Mouse (Mus musculus) 416B (cell line): ENCODE measurements around the gene Dirc2.
A peak's percentile ranks its signal among the peaks of the same experiment; 100 is the strongest.

Source experiments
- DNase-seq: peaks from one replicate; pipeline ENCODE4 v3.0.0; 2011; ENCODE audit warnings: low read depth

Dirc2 gene

GRCm38 (mm10) chr16:35739548-35739947 is 29.6 kb downstream of the Dirc2 start:
- DNase-seq = peak; percentile 53

- DNase-seq = no peak
Observed at GRCm38 (mm10) chr16:35738096-35738767, 30.9 kb downstream of the Dirc2 start.

- peak; percentile 74 for DNase-seq
Observed at GRCm38 (mm10) chr16:35734038-35734437, 35.1 kb downstream of the Dirc2 start.

GRCm38 (mm10) chr16:35732096-35732495 is 37.1 kb downstream of the Dirc2 start:
- no peak for DNase-seq

GRCm38 (mm10) chr16:35729151-35729738 is 39.9 kb downstream of the Dirc2 start:
- no peak for DNase-seq

GRCm38 (mm10) chr16:35726601-35727000 is 42.6 kb downstream of the Dirc2 start:
- no peak for DNase-seq

- no peak for DNase-seq
Observed at GRCm38 (mm10) chr16:35724561-35724960, 44.6 kb downstream of the Dirc2 start.

GRCm38 (mm10) chr16:35717761-35718160 is 51.4 kb downstream of the Dirc2 start:
- no peak for DNase-seq

GRCm38 (mm10) chr16:35716257-35716656 is 52.9 kb downstream of the Dirc2 start:
- DNase-seq = peak; percentile 6

- no peak for DNase-seq
Observed at GRCm38 (mm10) chr16:35715771-35716170, 53.4 kb downstream of the Dirc2 start.

GRCm38 (mm10) chr16:35715350-35715749 is 53.8 kb downstream of the Dirc2 start:
- no peak for DNase-seq

GRCm38 (mm10) chr16:35714689-35715088 is 54.5 kb downstream of the Dirc2 start:
- DNase-seq = no peak

- DNase-seq = no peak
Observed at GRCm38 (mm10) chr16:35713606-35714005, 55.5 kb downstream of the Dirc2 start.

GRCm38 (mm10) chr16:35711004-35711403 is 58.2 kb downstream of the Dirc2 start:
- DNase-seq = no peak

GRCm38 (mm10) chr16:35707004-35707403 is 62.2 kb downstream of the Dirc2 start:
- peak; percentile 3 for DNase-seq

GRCm38 (mm10) chr16:35704796-35705195 is 64.4 kb downstream of the Dirc2 start:
- DNase-seq = no peak

GRCm38 (mm10) chr16:35703763-35704679 is 65.1 kb downstream of the Dirc2 start:
- no peak for DNase-seq

GRCm38 (mm10) chr16:35701823-35702222 is 67.3 kb downstream of the Dirc2 start:
- DNase-seq = no peak

- DNase-seq = peak; percentile 58
Observed at GRCm38 (mm10) chr16:35696103-35696502, 73.1 kb downstream of the Dirc2 start.

- no peak for DNase-seq
Observed at GRCm38 (mm10) chr16:35694250-35694846, 74.8 kb downstream of the Dirc2 start.

GRCm38 (mm10) chr16:35691606-35692005 is 77.5 kb downstream of the Dirc2 start:
- DNase-seq = no peak

GRCm38 (mm10) chr16:35686491-35686890 is 82.7 kb downstream of the Dirc2 start:
- no peak for DNase-seq
